Mouse (Mus musculus): Measurements from ENCODE around the gene Hddc3. TPM values are rescaled to one million over a fixed set of nuclear protein-coding genes. Genes with fewer than 3 reads are reported as not detected.

The Hddc3 gene
- polyA plus RNA-seq, 2 experiments = 2.8 to 5.3 TPM

DNA sequence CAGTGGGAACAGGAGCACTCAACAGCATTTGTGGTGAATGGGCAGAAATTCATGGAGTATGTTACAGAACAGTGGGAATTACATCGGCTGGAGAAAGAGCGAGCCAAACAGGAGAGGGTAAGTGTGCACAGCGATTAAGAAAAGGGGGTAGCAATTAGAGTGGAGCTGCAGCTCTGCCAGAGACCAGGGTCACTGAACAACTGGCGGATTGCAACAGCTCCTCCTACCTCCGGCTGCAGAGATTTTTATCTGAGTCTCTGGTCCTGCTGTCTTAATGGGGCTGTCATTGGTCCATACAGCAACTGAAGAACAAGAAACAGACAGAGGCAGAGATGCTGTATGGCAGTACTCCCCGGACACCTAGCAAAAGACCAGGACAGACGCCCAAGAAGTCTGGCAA lies 32.1 kb upstream of the Hddc3 start:
- no peaks in the 10 kb centered on the region for H3K9me3 ChIP-seq (ENCODE audit: control insufficient read depth, low read length)
- no peaks in the 10 kb centered on the region for H3K4me1 ChIP-seq (replicated peaks; ENCODE audit: control insufficient read depth in 2 of 2, insufficient read depth in 2 of 2, low read length in 1 of 2)
- no peak overlapping the region for H3K4me2 ChIP-seq (ENCODE audit: low read depth)
- H3K9ac ChIP-seq (replicated peaks) = no peak overlapping the region
- TF ChIP-seq CTCF (IDR thresholded peaks at IDR 0.05; ENCODE audit: low read depth) = no peak
- TF ChIP-seq EP300 (IDR thresholded peaks at IDR 0.05; ENCODE audit: low read depth) = no peak
- H3K27me3 ChIP-seq (ENCODE audit: control insufficient read depth, insufficient read depth, low read length) = no peaks in the 10 kb centered on the region
- H3K4me3 ChIP-seq (ENCODE audit: insufficient read depth in 1 of 2, low read depth in 2 of 2, low read length in 2 of 2) = no peak overlapping the region
- ATAC-seq (ENCODE audit: insufficient read depth) (no peak), DNase-seq (ENCODE audit: low read depth in 3 of 3, low spot score in 3 of 3) (no peak)
- WGBS (ENCODE audit: insufficient replicate concordance) = 78% methylated on average over 7 of the region's 7 CpGs
- peaks cover 100% of the 10 kb centered on the region for H3K36me3 ChIP-seq (replicated peaks; ENCODE audit: control insufficient read depth, insufficient read depth, low read depth)
- H3K27ac ChIP-seq = no peak overlapping the region

DNA sequence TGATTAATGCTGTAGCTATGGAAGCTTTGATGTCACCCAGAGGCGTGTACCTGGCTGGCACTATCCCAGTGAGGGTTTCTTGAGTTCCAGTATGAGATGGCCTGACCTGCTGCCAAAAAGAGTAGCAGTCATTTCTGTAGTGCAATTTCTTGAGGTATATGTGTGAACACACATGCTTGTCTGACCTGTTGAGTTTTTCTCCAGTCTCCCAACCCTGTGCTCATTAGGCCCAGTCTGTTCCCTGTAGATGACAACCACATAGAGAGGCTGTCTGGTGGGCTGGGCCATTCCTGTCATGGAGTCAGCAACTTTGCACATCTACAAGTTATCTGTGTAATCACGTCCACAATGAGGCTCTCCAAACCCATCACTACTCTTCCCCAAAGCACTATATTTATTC lies 27.2 kb upstream of the Hddc3 start:
- H3K4me3 ChIP-seq (ENCODE audit: insufficient read depth in 1 of 2, low read depth in 2 of 2, low read length in 2 of 2) = no peak overlapping the region
- H3K9me3 ChIP-seq (ENCODE audit: control insufficient read depth, low read length) = no peaks in the 10 kb centered on the region
- no peaks in the 10 kb centered on the region for H3K27me3 ChIP-seq (ENCODE audit: control insufficient read depth, insufficient read depth, low read length)
- WGBS (ENCODE audit: insufficient replicate concordance) = 63% methylated on average over 2 of the region's 2 CpGs
- TF ChIP-seq CTCF (IDR thresholded peaks at IDR 0.05; ENCODE audit: low read depth) = no peak
- no peak for TF ChIP-seq EP300 (IDR thresholded peaks at IDR 0.05; ENCODE audit: low read depth)
- peaks cover 66% of the 10 kb centered on the region for H3K36me3 ChIP-seq (replicated peaks; ENCODE audit: control insufficient read depth, insufficient read depth, low read depth)
- H3K4me1 ChIP-seq (replicated peaks; ENCODE audit: control insufficient read depth in 2 of 2, insufficient read depth in 2 of 2, low read length in 1 of 2) = no peaks in the 10 kb centered on the region
- H3K4me2 ChIP-seq (ENCODE audit: low read depth) = no peak overlapping the region
- ATAC-seq (ENCODE audit: insufficient read depth) (no peak), DNase-seq (ENCODE audit: low read depth in 3 of 3, low spot score in 3 of 3) (no peak)
- H3K9ac ChIP-seq (replicated peaks) = no peak overlapping the region
- H3K27ac ChIP-seq = no peak overlapping the region

DNA sequence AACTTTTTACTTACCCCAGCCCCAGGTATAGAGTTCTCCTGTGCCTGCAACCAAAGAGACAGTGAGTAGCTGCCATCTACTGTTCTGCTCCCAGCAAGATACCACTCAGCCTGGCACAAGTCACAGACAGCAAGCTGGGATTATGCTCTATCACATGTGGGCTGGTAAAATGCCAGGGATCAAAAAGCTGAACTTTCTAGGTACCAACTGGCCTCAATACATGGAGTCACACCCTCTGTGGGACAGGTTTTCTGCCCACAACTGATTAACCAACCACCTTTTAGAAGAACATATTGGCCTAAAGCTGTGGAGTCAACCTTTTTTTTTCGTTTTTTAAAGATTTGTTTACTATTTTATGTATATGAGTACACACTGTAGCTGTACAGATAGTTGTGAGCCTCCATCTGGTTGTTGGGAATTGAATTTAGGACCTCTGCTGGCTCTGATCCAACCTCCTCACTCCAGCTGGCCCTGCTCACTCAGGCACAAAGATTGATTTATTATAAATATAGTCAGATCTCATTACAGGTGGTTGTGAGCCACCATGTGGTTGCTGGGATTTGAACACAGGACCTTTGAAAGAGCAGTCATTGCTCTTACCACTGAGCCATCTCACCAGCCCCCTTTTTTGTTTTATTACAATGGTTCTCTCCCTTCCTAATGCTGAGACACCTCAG lies 25.3 kb upstream of the Hddc3 start:
- no peak overlapping the region for H3K4me3 ChIP-seq (ENCODE audit: insufficient read depth in 1 of 2, low read depth in 2 of 2, low read length in 2 of 2)
- TF ChIP-seq CTCF (IDR thresholded peaks at IDR 0.05; ENCODE audit: low read depth) (no peak), EP300 (IDR thresholded peaks at IDR 0.05; ENCODE audit: low read depth) (no peak)
- H3K9ac ChIP-seq (replicated peaks) = no peak overlapping the region
- no peaks in the 10 kb centered on the region for H3K4me1 ChIP-seq (replicated peaks; ENCODE audit: control insufficient read depth in 2 of 2, insufficient read depth in 2 of 2, low read length in 1 of 2)
- WGBS (ENCODE audit: insufficient replicate concordance) = 71% methylated on average over 1 of the region's 1 CpGs
- ATAC-seq (ENCODE audit: insufficient read depth) = no peak
- no peak overlapping the region for H3K4me2 ChIP-seq (ENCODE audit: low read depth)
- H3K27ac ChIP-seq = no peak overlapping the region
- no peaks in the 10 kb centered on the region for H3K9me3 ChIP-seq (ENCODE audit: control insufficient read depth, low read length)
- DNase-seq (ENCODE audit: low read depth in 3 of 3, low spot score in 3 of 3) = no peak
- peaks cover 47% of the 10 kb centered on the region for H3K36me3 ChIP-seq (replicated peaks; ENCODE audit: control insufficient read depth, insufficient read depth, low read depth)
- no peaks in the 10 kb centered on the region for H3K27me3 ChIP-seq (ENCODE audit: control insufficient read depth, insufficient read depth, low read length)

DNA sequence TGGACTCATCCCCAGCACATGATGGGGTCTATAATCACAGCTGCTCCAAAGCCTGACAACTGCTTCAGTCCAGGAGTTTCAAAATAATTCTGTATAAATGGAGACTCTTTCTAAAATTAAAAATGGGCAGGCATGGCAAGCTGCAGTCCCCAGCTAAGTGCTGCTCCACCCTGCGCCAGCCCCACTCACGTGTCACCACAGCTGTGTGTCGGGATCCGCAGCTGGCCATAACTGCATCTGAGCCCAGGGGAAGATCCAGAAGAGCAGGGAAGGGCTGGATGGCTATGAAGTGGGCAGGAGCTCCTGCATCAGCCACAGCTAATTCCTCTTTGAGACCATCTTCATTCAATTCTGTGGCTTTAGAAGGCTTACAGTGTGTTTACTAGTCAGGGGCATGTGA lies 24.2 kb upstream of the Hddc3 start:
- Histone ChIP-seq H3K27me3 (ENCODE audit: control insufficient read depth, insufficient read depth, low read length) (no peaks in the 10 kb centered on the region), H3K9me3 (ENCODE audit: control insufficient read depth, low read length) (no peaks in the 10 kb centered on the region), H3K4me3 (ENCODE audit: insufficient read depth in 1 of 2, low read depth in 2 of 2, low read length in 2 of 2) (no peak overlapping the region), H3K9ac (replicated peaks) (no peak overlapping the region), H3K4me1 (replicated peaks; ENCODE audit: control insufficient read depth in 2 of 2, insufficient read depth in 2 of 2, low read length in 1 of 2) (peaks cover 4 to 7% of the 10 kb centered on the region in 2 experiments; a peak in 3 of 4 replicates), H3K36me3 (replicated peaks; ENCODE audit: control insufficient read depth, insufficient read depth, low read depth) (peaks cover 36% of the 10 kb centered on the region), H3K27ac (no peak overlapping the region), H3K4me2 (ENCODE audit: low read depth) (no peak overlapping the region)
- DNase-seq (ENCODE audit: low read depth in 3 of 3, low spot score in 3 of 3) (no peak), ATAC-seq (ENCODE audit: insufficient read depth) (no peak)
- 94% methylated on average over 4 of the region's 4 CpGs for WGBS (ENCODE audit: insufficient replicate concordance)
- TF ChIP-seq EP300 (IDR thresholded peaks at IDR 0.05; ENCODE audit: low read depth) = no peak
- no peak for TF ChIP-seq CTCF (IDR thresholded peaks at IDR 0.05; ENCODE audit: low read depth)

DNA sequence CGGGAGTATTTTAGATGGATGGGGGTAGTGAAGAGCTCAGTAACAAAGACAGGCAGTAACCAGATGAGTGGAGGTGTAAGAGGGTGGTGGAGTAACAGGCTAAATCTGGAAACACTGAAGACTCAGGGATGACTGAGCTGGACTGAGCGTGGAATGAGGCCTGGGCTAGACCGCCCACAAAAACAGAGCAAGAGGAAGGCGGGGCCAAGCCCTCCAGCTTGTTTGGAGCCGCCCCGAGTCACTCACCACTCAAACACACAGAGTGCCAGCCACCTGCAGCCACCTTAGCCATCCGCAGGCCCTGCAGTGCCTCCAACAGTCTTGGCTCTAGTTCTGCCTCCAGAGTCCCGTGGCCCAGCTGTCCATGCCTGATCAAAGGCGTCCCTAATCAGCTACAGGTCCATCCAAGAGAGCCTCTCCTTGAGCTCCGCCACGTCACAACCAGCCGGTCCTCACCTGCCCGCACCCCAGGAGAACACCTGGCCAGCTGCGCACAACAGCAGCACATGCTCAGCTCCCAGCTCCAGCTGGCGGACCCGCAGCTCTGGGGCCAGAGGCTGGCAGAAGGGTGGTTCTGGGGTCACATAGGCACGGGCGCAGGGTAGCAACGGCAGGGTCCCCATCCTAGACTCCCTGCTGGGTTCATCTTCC lies 22.9 kb upstream of the Hddc3 start:
- Histone ChIP-seq H3K4me1 (replicated peaks; ENCODE audit: control insufficient read depth in 2 of 2, insufficient read depth in 2 of 2, low read length in 1 of 2) (peaks cover 5 to 7% of the 10 kb centered on the region in 2 experiments; a peak in 3 of 4 replicates), H3K27me3 (ENCODE audit: control insufficient read depth, insufficient read depth, low read length) (no peaks in the 10 kb centered on the region), H3K36me3 (replicated peaks; ENCODE audit: control insufficient read depth, insufficient read depth, low read depth) (peaks cover 23% of the 10 kb centered on the region), H3K9me3 (ENCODE audit: control insufficient read depth, low read length) (no peaks in the 10 kb centered on the region), H3K27ac (no peak overlapping the region), H3K4me3 (ENCODE audit: insufficient read depth in 1 of 2, low read depth in 2 of 2, low read length in 2 of 2) (no peak overlapping the region), H3K9ac (replicated peaks) (no peak overlapping the region), H3K4me2 (ENCODE audit: low read depth) (no peak overlapping the region)
- ATAC-seq (ENCODE audit: insufficient read depth) (no peak), DNase-seq (ENCODE audit: low read depth in 3 of 3, low spot score in 3 of 3) (no peak)
- WGBS (ENCODE audit: insufficient replicate concordance) = 86% methylated on average over 19 of the region's 19 CpGs
- TF ChIP-seq CTCF (IDR thresholded peaks at IDR 0.05; ENCODE audit: low read depth) (no peak), EP300 (IDR thresholded peaks at IDR 0.05; ENCODE audit: low read depth) (no peak)

Data from liver, embryonic 14.5 days (tissue).